Mouse (Mus musculus) heart, adult 2 months (tissue): ENCODE measurements around the gene Creb3.
A peak's percentile ranks its signal among the peaks of the same experiment; 100 is the strongest.

Source experiments
- CTCF ChIP-seq: fragments of 200-600 bp; IDR thresholded peaks from 2 replicates; pipeline ENCODE4 v1.8.1; 2022; ENCODE audit warnings: antibody characterized with exemption, mild to moderate bottlenecking, moderate library complexity
- EP300 ChIP-seq: fragments of 200-500 bp; IDR thresholded peaks from 2 replicates; pipeline ENCODE4 v1.6.1; 2011; ENCODE audit warnings: low read depth, low read length, control low read depth; ENCODE audit not compliant: insufficient read depth
- POLR2A ChIP-seq: fragments of 200-500 bp; IDR thresholded peaks from 2 replicates; pipeline ENCODE4 v1.6.1; 2011; ENCODE audit warnings: mild to moderate bottlenecking, low read depth, low read length, control low read depth; ENCODE audit not compliant: insufficient read depth

DNA sequence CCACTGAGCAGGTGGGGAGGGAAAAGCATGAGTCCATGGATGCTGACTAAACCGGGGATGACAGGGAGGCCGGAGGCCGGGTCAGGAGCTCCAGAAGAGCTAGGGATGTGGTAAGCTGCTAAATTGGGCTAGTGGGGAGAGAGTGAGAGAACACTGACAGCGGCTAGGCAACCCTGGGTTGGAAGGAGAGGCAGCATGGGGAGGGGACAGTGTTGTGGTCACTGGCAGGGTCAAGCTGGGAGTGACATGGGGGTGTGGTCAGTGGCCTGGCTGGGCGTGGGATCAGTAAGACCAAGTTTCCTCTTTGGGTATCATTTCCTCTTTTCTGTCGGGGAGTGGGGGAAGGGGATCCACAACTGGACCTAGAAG lies 1.9 kb upstream of the Creb3 start:
- TF ChIP-seq POLR2A (0 out of 2 replicates have a peak, but pooled peaks have one; percentile 14), CTCF (no peak), EP300 (no peak)
